Mouse (Mus musculus) heart, embryonic 14.5 days (tissue): ENCODE measurements around the gene Gck. TPM values are rescaled to one million over a fixed set of nuclear protein-coding genes. Genes with fewer than 3 reads are reported as not detected.

Experiments used
- ATAC-seq: fragments of 200-750 bp; cut with Nextera tagmentation; 2 replicates; pipeline ENCODE4 v1.8.0; 2017; ENCODE audit warnings: low read depth, moderate TSS enrichment; ENCODE audit not compliant: insufficient number of reproducible peaks, insufficient read depth, low FRiP score
- H3K27ac ChIP-seq, 2 experiments: fragments of 200-500 bp in 1 of 2; fragments of 300-500 bp in 1 of 2; sonication (generic) in 1 of 2; replicated peaks in 1 of 2; 2 replicates each; pipeline ENCODE4 v1.5.1; 2012 to 2014; ENCODE audit warnings: low read depth in 2 of 2, low read length in 2 of 2, control low read depth in 1 of 2, mild to moderate bottlenecking in 1 of 2, mixed read lengths in 1 of 2; ENCODE audit not compliant: control insufficient read depth in 1 of 2, insufficient read depth in 1 of 2
- H3K27me3 ChIP-seq: fragments of 300-500 bp; sonication (generic); 2 replicates; pipeline ENCODE4 v1.6.1; 2014; ENCODE audit warnings: mild to moderate bottlenecking, low read length, control low read depth; ENCODE audit not compliant: control insufficient read depth, insufficient read depth
- H3K36me3 ChIP-seq: fragments of 300-500 bp; sonication (generic); 2 replicates; pipeline ENCODE4 v1.6.1; 2014; ENCODE audit warnings: mild to moderate bottlenecking, control low read depth, low read length, mixed read lengths; ENCODE audit not compliant: control insufficient read depth, insufficient read depth
- H3K4me1 ChIP-seq, 2 experiments: fragments of 200-500 bp in 1 of 2; fragments of 300-500 bp in 1 of 2; sonication (generic) in 1 of 2; 2 replicates each; pipeline ENCODE4 v1.6.1; 2012 to 2014; ENCODE audit warnings: low read length in 2 of 2, control low read depth in 1 of 2, mixed read lengths in 1 of 2; ENCODE audit not compliant: control insufficient read depth in 2 of 2, insufficient read depth in 2 of 2
- H3K4me2 ChIP-seq: fragments of 300-500 bp; sonication (generic); 2 replicates; pipeline ENCODE4 v1.6.1; 2014; ENCODE audit warnings: mild to moderate bottlenecking, low read length
- H3K4me3 ChIP-seq, 2 experiments: fragments of 200-500 bp in 1 of 2; fragments of 300-500 bp in 1 of 2; sonication (generic) in 1 of 2; 2 replicates each; pipeline ENCODE4 v1.5.1; 2012 to 2014; ENCODE audit warnings: low read length in 2 of 2, mild to moderate bottlenecking in 2 of 2, control low read depth in 1 of 2, low read depth in 1 of 2, moderate library complexity in 1 of 2; ENCODE audit not compliant: control insufficient read depth in 1 of 2, insufficient read depth in 1 of 2
- H3K9ac ChIP-seq: fragments of 300-500 bp; sonication (generic); 2 replicates; pipeline ENCODE4 v1.6.1; 2014; ENCODE audit warnings: mild to moderate bottlenecking, low read length
- H3K9me3 ChIP-seq: fragments of 300-500 bp; sonication (generic); 2 replicates; pipeline ENCODE4 v1.6.1; 2016; ENCODE audit warnings: low read length, control low read depth; ENCODE audit not compliant: control insufficient read depth
- WGBS: fragments of 180-500 bp; shearing (Covaris S2); extraction: QIAGEN DNeasy Blood & Tissue Kit; methylation state at CpG from one replicate; pipeline ENCODE4 v1.1.7; 2014; 5-methylcytosine and 5-hydroxymethylcytosine counted together
- polyA plus RNA-seq: library from polyadenylated mRNA; unstranded; fragments of >200 nt; fragmentation: Nextera tagmentation; extraction: Ambion mirVana; gene quantifications from 2 replicates; pipeline ENCODE4 v1.2.1, GENCODE M21; 2014

Gck gene
- polyA plus RNA-seq, 1 experiment from 2014 or later: 0.65 TPM

- ATAC-seq: no peak
- Histone ChIP-seq H3K4me3 (peak overlapping the region; percentile 50 to 61), H3K4me1 (peaks cover 17 to 24% of the 10 kb centered on the region in 2 experiments), H3K9ac (peak overlapping the region; percentile 70), H3K27me3 (0 out of 2 replicates have a peak, but pooled peaks cover 5% of the 10 kb centered on the region), H3K4me2 (peak overlapping the region; percentile 86), H3K27ac (no peak overlapping the region), H3K9me3 (peaks cover 3% of the 10 kb centered on the region; the same call in 1 of the 2 replicates), H3K36me3 (peaks cover 1% of the 10 kb centered on the region; the same call in 1 of the 2 replicates)
- 13% methylated on average over 15 of the region's 15 CpGs for WGBS
Measured at GRCm38 (mm10) chr11:5862394-5863105, 87.3 kb downstream of the Gck start.

GRCm38 (mm10) chr11:5861678-5862393, 88.0 kb downstream of the Gck start, which contains the start of gene Aebp1:
Gene Aebp1 (plus strand): TSS chr11:5861947.
- H3K27ac ChIP-seq: peak within 1 kb of the TSS; percentile 5; a peak in 1 of 4 replicates
- no peaks in the 10 kb centered on the region; the same call in 1 of the 2 replicates for H3K36me3 ChIP-seq
- peak within 1 kb of the TSS; percentile 86 for H3K4me2 ChIP-seq
- peak within 1 kb of the TSS; percentile 50 to 61 for H3K4me3 ChIP-seq
- H3K27me3 ChIP-seq: 0 out of 2 replicates have a peak, but pooled peaks cover 5% of the 10 kb centered on the region
- ATAC-seq: peak; percentile 32; the same call in 1 of the 2 replicates
- peak within 1 kb of the TSS; percentile 70 for H3K9ac ChIP-seq
- peaks cover 3% of the 10 kb centered on the region; the same call in 1 of the 2 replicates for H3K9me3 ChIP-seq
- peaks cover 17 to 24% of the 10 kb centered on the region in 2 experiments for H3K4me1 ChIP-seq
- WGBS: 1% methylated on average over 49 of the region's 59 CpGs

GRCm38 (mm10) chr11:5860639-5861038, 89.2 kb downstream of the Gck start:
- 0 out of 2 replicates have a peak, but pooled peaks cover 5% of the 10 kb centered on the region for H3K27me3 ChIP-seq

GRCm38 (mm10) chr11:5859883-5860550, 89.9 kb downstream of the Gck start:
- H3K9me3 ChIP-seq: peaks cover 3% of the 10 kb centered on the region; the same call in 1 of the 2 replicates
- H3K4me1 ChIP-seq: peaks cover 28 to 37% of the 10 kb centered on the region in 2 experiments
- 80% methylated on average over 13 of the region's 13 CpGs for WGBS
- H3K9ac ChIP-seq: no peak overlapping the region
- no peaks in the 10 kb centered on the region; the same call in 1 of the 2 replicates for H3K36me3 ChIP-seq
- no peak overlapping the region for H3K4me2 ChIP-seq
- ATAC-seq: no peak
- no peak overlapping the region for H3K4me3 ChIP-seq
- no peak overlapping the region for H3K27ac ChIP-seq
- 0 out of 2 replicates have a peak, but pooled peaks cover 5% of the 10 kb centered on the region for H3K27me3 ChIP-seq

More at GRCm38 (mm10) chr11:5860639-5861038, 89.2 kb downstream of the Gck start:
- Histone ChIP-seq H3K4me3 (no peak overlapping the region), H3K9ac (no peak overlapping the region), H3K4me1 (peaks cover 27 to 34% of the 10 kb centered on the region in 2 experiments), H3K9me3 (peaks cover 3% of the 10 kb centered on the region; the same call in 1 of the 2 replicates), H3K4me2 (no peak overlapping the region), H3K36me3 (no peaks in the 10 kb centered on the region; the same call in 1 of the 2 replicates), H3K27ac (no peak overlapping the region)
- ATAC-seq: no peak
- WGBS: 65% methylated on average over 6 of the region's 6 CpGs

GRCm38 (mm10) chr11:5858723-5859122, 91.2 kb downstream of the Gck start:
- Histone ChIP-seq H3K4me1 (peaks cover 28 to 37% of the 10 kb centered on the region in 2 experiments), H3K4me2 (no peak overlapping the region), H3K9ac (no peak overlapping the region), H3K36me3 (no peaks in the 10 kb centered on the region), H3K4me3 (no peak overlapping the region), H3K9me3 (peaks cover 3% of the 10 kb centered on the region; the same call in 1 of the 2 replicates), H3K27ac (no peak overlapping the region), H3K27me3 (0 out of 2 replicates have a peak, but pooled peaks cover 5% of the 10 kb centered on the region)
- ATAC-seq: no peak
- 74% methylated on average over 1 of the region's 1 CpGs for WGBS

GRCm38 (mm10) chr11:5856479-5857130, 93.3 kb downstream of the Gck start:
- H3K9ac ChIP-seq: no peak overlapping the region
- WGBS: 66% methylated on average over 8 of the region's 8 CpGs

More at GRCm38 (mm10) chr11:5856479-5857130, 93.3 kb downstream of the Gck start:
- peaks cover 3% of the 10 kb centered on the region; the same call in 1 of the 2 replicates for H3K9me3 ChIP-seq
- no peak overlapping the region for H3K4me2 ChIP-seq
- H3K4me3 ChIP-seq: no peak overlapping the region
- H3K27me3 ChIP-seq: 0 out of 2 replicates have a peak, but pooled peaks cover 5% of the 10 kb centered on the region
- peaks cover 21 to 32% of the 10 kb centered on the region in 2 experiments for H3K4me1 ChIP-seq
- H3K36me3 ChIP-seq: no peaks in the 10 kb centered on the region
- ATAC-seq: no peak
- peak overlapping the region; percentile 6 to 20; a peak in 2 of 4 replicates for H3K27ac ChIP-seq
